Mouse (Mus musculus) forebrain, embryonic 15.5 days (tissue): ENCODE measurements around the gene Mtch2. TPM values are rescaled to one million over a fixed set of nuclear protein-coding genes. Genes with fewer than 3 reads are reported as not detected.

Experiments
- polyA plus RNA-seq: library from polyadenylated mRNA; unstranded; fragments of >200 nt; fragmentation: Nextera tagmentation; extraction: Ambion mirVana; gene quantifications from 2 replicates; pipeline ENCODE4 v1.2.1, GENCODE M21; 2015

The Mtch2 gene
- polyA plus RNA-seq, 1 experiment from 2014 or later: 266 TPM

Other genes starting within 250 kb of the Mtch2 start
- gene Nup160, start 169.9 kb upstream of the Mtch2 start, polyA plus RNA-seq: 27.8 and 31.1 TPM in 2 replicates
- gene Fnbp4, start 101.8 kb upstream of the Mtch2 start, polyA plus RNA-seq: 117 and 122 TPM in 2 replicates
- 0.38 and 0.97 TPM in 2 replicates for gene Agbl2, start 64.4 kb upstream of the Mtch2 start, polyA plus RNA-seq
- 68.5 and 70.6 TPM in 2 replicates for gene C1qtnf4, start 38.7 kb downstream of the Mtch2 start, polyA plus RNA-seq
- gene Kbtbd4, start 57.6 kb downstream of the Mtch2 start, polyA plus RNA-seq: 58.7 and 63.8 TPM in 2 replicates
- 213 and 219 TPM in 2 replicates for gene Ndufs3, start 57.7 kb downstream of the Mtch2 start, polyA plus RNA-seq
- gene Celf1, start 93.2 kb downstream of the Mtch2 start, polyA plus RNA-seq: 132 and 136 TPM in 2 replicates
- 0.63 and 0.74 TPM in 2 replicates for gene Rapsn, start 188.5 kb downstream of the Mtch2 start, polyA plus RNA-seq
- 230 and 231 TPM in 2 replicates for gene Psmc3, start 206.9 kb downstream of the Mtch2 start, polyA plus RNA-seq
- gene Slc39a13, start 223.3 kb downstream of the Mtch2 start, polyA plus RNA-seq: 23.7 and 27.8 TPM in 2 replicates
- 2.4 and 3.0 TPM in 2 replicates for gene Spi1, start 235.2 kb downstream of the Mtch2 start, polyA plus RNA-seq